8 mouse cellular contexts compared by ENCODE assay signal in genomic region chr5:124351111-124351560, GRCm38 (mm10). TPM values are rescaled to one million over a fixed set of nuclear protein-coding genes. Genes with fewer than 3 reads are reported as not detected.
DNase-seq lines count a peak whose midpoint lies in the region; ATAC-seq and TF ChIP-seq lines count a peak whose summit lies in the region.

No protein-coding gene starts in this region.

- ATAC-seq in granulocyte monocyte progenitor cell, adult 5-6 weeks (replicated peaks; ENCODE audit: poor library complexity, severe bottlenecking): peak; percentile 61
- peak; percentile 28 for ATAC-seq in intestine, postnatal 0 days
- ATAC-seq in midbrain, embryonic 12.5 days (ENCODE audit: low FRiP score, low read depth): peak; percentile 73

- H3K4me3 ChIP-seq in embryonic facial prominence, embryonic 10.5 days: peak overlapping the region; percentile 96
- H3K4me3 ChIP-seq in intestine, postnatal 0 days (ENCODE audit: low read depth, low read length): 0 out of 2 replicates have a peak overlapping the region, but pooled peaks have one; percentile 96
- H3K4me3 ChIP-seq in limb, embryonic 10.5 days: peak overlapping the region; percentile 100
- peak overlapping the region; percentile 99 for H3K4me3 ChIP-seq in midbrain, embryonic 12.5 days

- no peak for TF ChIP-seq CTCF in intestine, postnatal 0 days (IDR thresholded peaks at IDR 0.05; ENCODE audit: low read depth)

- H3K4me1 ChIP-seq in embryonic facial prominence, embryonic 10.5 days: peaks cover 33% of the 10 kb centered on the region
- peaks cover 8% of the 10 kb centered on the region; the same call in 1 of the 2 replicates for H3K4me1 ChIP-seq in intestine, postnatal 0 days (replicated peaks; ENCODE audit: control insufficient read depth, insufficient read depth, low read length)
- peaks cover 35% of the 10 kb centered on the region for H3K4me1 ChIP-seq in limb, embryonic 10.5 days
- peaks cover 35% of the 10 kb centered on the region for H3K4me1 ChIP-seq in midbrain, embryonic 12.5 days

- H3K36me3 ChIP-seq in embryonic facial prominence, embryonic 10.5 days (replicated peaks): peaks cover 61% of the 10 kb centered on the region
- peaks cover 25% of the 10 kb centered on the region; the same call in 1 of the 2 replicates for H3K36me3 ChIP-seq in intestine, postnatal 0 days (ENCODE audit: control insufficient read depth, insufficient read depth)
- peaks cover 61% of the 10 kb centered on the region for H3K36me3 ChIP-seq in limb, embryonic 10.5 days
- peaks cover 32% of the 10 kb centered on the region for H3K36me3 ChIP-seq in midbrain, embryonic 12.5 days

- H3K9me3 ChIP-seq in embryonic facial prominence, embryonic 10.5 days: no peaks in the 10 kb centered on the region
- no peaks in the 10 kb centered on the region for H3K9me3 ChIP-seq in intestine, postnatal 0 days (ENCODE audit: control insufficient read depth)
- no peaks in the 10 kb centered on the region for H3K9me3 ChIP-seq in limb, embryonic 10.5 days (replicated peaks)
- no peaks in the 10 kb centered on the region for H3K9me3 ChIP-seq in midbrain, embryonic 12.5 days

- 0 out of 2 replicates have a peak overlapping the region, but pooled peaks have one; percentile 40 for H3K9ac ChIP-seq in intestine, postnatal 0 days (ENCODE audit: low read depth, low read length)
- H3K9ac ChIP-seq in midbrain, embryonic 12.5 days (replicated peaks): peak overlapping the region; percentile 100

- peak overlapping the region; percentile 100 for H3K27ac ChIP-seq in embryonic facial prominence, embryonic 10.5 days (replicated peaks)
- peak overlapping the region; percentile 95; the same call in 1 of the 2 replicates for H3K27ac ChIP-seq in intestine, postnatal 0 days (ENCODE audit: low read depth, low read length)
- peak overlapping the region; percentile 100 for H3K27ac ChIP-seq in limb, embryonic 10.5 days
- H3K27ac ChIP-seq in midbrain, embryonic 12.5 days (replicated peaks): peak overlapping the region; percentile 99

- WGBS in embryonic facial prominence, embryonic 10.5 days: 33% methylated on average over 7 of the region's 7 CpGs
- WGBS in intestine, postnatal 0 days: 19% methylated on average over 7 of the region's 7 CpGs
- WGBS in limb, embryonic 10.5 days: 33% methylated on average over 7 of the region's 7 CpGs
- WGBS in midbrain, embryonic 12.5 days: 12% methylated on average over 7 of the region's 7 CpGs

- DNase-seq in ovary, adult 18-20 months (ENCODE audit: low spot score): peak; percentile 46
- DNase-seq in ovary, postnatal 14 days (ENCODE audit: low spot score): no peak
- DNase-seq in embryonic facial prominence, embryonic 10.5 days (ENCODE audit: low spot score): peak; percentile 69
- DNase-seq in limb, embryonic 10.5 days (ENCODE audit: low spot score): peak; percentile 63
- peak; percentile 33 to 74 for DNase-seq in spleen, postnatal 4 days (ENCODE audit: low spot score in 2 of 2)

- no peaks in the 10 kb centered on the region for H3K27me3 ChIP-seq in embryonic facial prominence, embryonic 10.5 days (replicated peaks; ENCODE audit: low read depth, poor library complexity, severe bottlenecking)
- H3K27me3 ChIP-seq in intestine, postnatal 0 days (replicated peaks; ENCODE audit: control insufficient read depth, insufficient read depth, low read length): no peaks in the 10 kb centered on the region
- H3K27me3 ChIP-seq in limb, embryonic 10.5 days (ENCODE audit: low read depth, poor library complexity, severe bottlenecking): no peaks in the 10 kb centered on the region
- H3K27me3 ChIP-seq in midbrain, embryonic 12.5 days: no peaks in the 10 kb centered on the region

- peak overlapping the region; percentile 93 for H3K4me2 ChIP-seq in intestine, postnatal 0 days (replicated peaks; ENCODE audit: low read depth)
- H3K4me2 ChIP-seq in midbrain, embryonic 12.5 days (replicated peaks): peak overlapping the region; percentile 94

RNA-seq across cellular contexts. Expression of gene Cdk2ap1, which starts 11.7 kb away (rescaled TPM):
- 72.0 and 78.0 TPM in 2 replicates for polyA plus RNA-seq in embryonic facial prominence, embryonic 10.5 days (2016; fragmentation: Nextera tagmentation; extraction: Ambion mirVana)
- total RNA-seq in granulocyte monocyte progenitor cell, adult 5-6 weeks (2014; fragmentation: Nextera tagmentation): 268 and 302 TPM in 2 replicates
- 157 and 185 TPM in 2 replicates for total RNA-seq in granulocyte monocyte progenitor cell, adult 5-6 weeks (2017)
- 43.3 and 53.6 TPM in 2 replicates for polyA plus RNA-seq in intestine, postnatal 0 days (2015; fragmentation: Nextera tagmentation; extraction: Ambion mirVana)
- 92.3 and 129 TPM in 2 replicates for polyA plus RNA-seq in limb, embryonic 10.5 days (2016; fragmentation: Nextera tagmentation; extraction: Ambion mirVana)
- 107 and 111 TPM in 2 replicates for polyA plus RNA-seq in midbrain, embryonic 12.5 days (2016; fragmentation: Nextera tagmentation; extraction: Ambion mirVana)

RNA-seq across cellular contexts. Expression of gene 2810006K23Rik, which starts 23.2 kb away (rescaled TPM):
- polyA plus RNA-seq in embryonic facial prominence, embryonic 10.5 days (2016; fragmentation: Nextera tagmentation; extraction: Ambion mirVana): 20.9 and 25.2 TPM in 2 replicates
- total RNA-seq in granulocyte monocyte progenitor cell, adult 5-6 weeks (2014; fragmentation: Nextera tagmentation): 11.3 and 15.5 TPM in 2 replicates
- total RNA-seq in granulocyte monocyte progenitor cell, adult 5-6 weeks (2017): 16.8 and 21.7 TPM in 2 replicates
- polyA plus RNA-seq in intestine, postnatal 0 days (2015; fragmentation: Nextera tagmentation; extraction: Ambion mirVana): 5.0 TPM in 2 replicates
- polyA plus RNA-seq in limb, embryonic 10.5 days (2016; fragmentation: Nextera tagmentation; extraction: Ambion mirVana): 18.0 and 20.0 TPM in 2 replicates
- polyA plus RNA-seq in midbrain, embryonic 12.5 days (2016; fragmentation: Nextera tagmentation; extraction: Ambion mirVana): 22.8 and 23.7 TPM in 2 replicates

RNA-seq across cellular contexts. Expression of gene Mphosph9, which starts 23.4 kb away (rescaled TPM):
- 19.0 and 21.2 TPM in 2 replicates for polyA plus RNA-seq in embryonic facial prominence, embryonic 10.5 days (2016; fragmentation: Nextera tagmentation; extraction: Ambion mirVana)
- total RNA-seq in granulocyte monocyte progenitor cell, adult 5-6 weeks (2014; fragmentation: Nextera tagmentation): 15.9 and 20.8 TPM in 2 replicates
- total RNA-seq in granulocyte monocyte progenitor cell, adult 5-6 weeks (2017): 20.0 and 20.4 TPM in 2 replicates
- polyA plus RNA-seq in intestine, postnatal 0 days (2015; fragmentation: Nextera tagmentation; extraction: Ambion mirVana): 2.5 and 2.6 TPM in 2 replicates
- 21.8 and 23.5 TPM in 2 replicates for polyA plus RNA-seq in limb, embryonic 10.5 days (2016; fragmentation: Nextera tagmentation; extraction: Ambion mirVana)
- 18.1 and 19.6 TPM in 2 replicates for polyA plus RNA-seq in midbrain, embryonic 12.5 days (2016; fragmentation: Nextera tagmentation; extraction: Ambion mirVana)
